Mouse (Mus musculus) heart, adult 18-20 months (tissue): ENCODE data around the gene Rab3gap1. TPM values are rescaled to one million over a fixed set of nuclear protein-coding genes. Genes with fewer than 3 reads are reported as not detected.

Experiments
- DNase-seq, 2 experiments: peaks; one replicate each; pipeline ENCODE4 v3.0.0; 2021 to 2022; ENCODE audit warnings: mixed read lengths in 1 of 2
- total RNA-seq, 2 experiments: library from RNA; stranded (reverse); gene quantifications; 2 replicates each; pipeline ENCODE4 v1.2.3; 2021

Rab3gap1 gene
- total RNA-seq, 2 experiments from 2014 or later, result 37.0 to 40.4 TPM

- no peak for DNase-seq
Measured at GRCm38 (mm10) chr1:127982268-127982667, 113.7 kb downstream of the Rab3gap1 start.

- no peak for DNase-seq
Measured at GRCm38 (mm10) chr1:127983274-127983993, 114.9 kb downstream of the Rab3gap1 start.

GRCm38 (mm10) chr1:127985391-127985790, 116.8 kb downstream of the Rab3gap1 start:
- DNase-seq, result no peak

- no peak for DNase-seq
Measured at GRCm38 (mm10) chr1:127988246-127988645, 119.7 kb downstream of the Rab3gap1 start.

GRCm38 (mm10) chr1:127989387-127989786, 120.8 kb downstream of the Rab3gap1 start:
- DNase-seq, result peak in 1 of 2 experiments; percentile 19

GRCm38 (mm10) chr1:127989876-127990731, 121.5 kb downstream of the Rab3gap1 start:
- DNase-seq, result peak; percentile 67 to 78

Other genes starting within 250 kb of the Rab3gap1 start
- gene Tmem163, start 189.2 kb upstream of the Rab3gap1 start, total RNA-seq, result 1 to 10 TPM; 6.3 to 7.8 TPM
- gene Acmsd, start 139.4 kb upstream of the Rab3gap1 start, total RNA-seq, result not detected
- gene Ccnt2, start 94.6 kb upstream of the Rab3gap1 start, total RNA-seq, result 10 to 100 TPM; 18.1 to 21.1 TPM
- under 1 TPM in 1 of 2 experiments, not detected in 1; 0.28 TPM for gene Map3k19, start 13.7 kb upstream of the Rab3gap1 start, total RNA-seq
- 1 to 10 TPM; 5.0 to 5.3 TPM for gene Zranb3, start 234.3 kb downstream of the Rab3gap1 start, total RNA-seq
- 10 to 100 TPM; 42.7 to 49.5 TPM for gene R3hdm1, start 234.5 kb downstream of the Rab3gap1 start, total RNA-seq